Mouse (Mus musculus) neural tube, embryonic 15.5 days (tissue): ENCODE results near the gene Rsrp1. TPM values are rescaled to one million over a fixed set of nuclear protein-coding genes. Genes with fewer than 3 reads are reported as not detected.

Source experiments
- polyA plus RNA-seq: library from polyadenylated mRNA; unstranded; fragments of >200 nt; fragmentation: Nextera tagmentation; extraction: Ambion mirVana; gene quantifications from 2 replicates; pipeline ENCODE4 v1.2.1, GENCODE M21; 2015

Gene Rsrp1
- polyA plus RNA-seq, 1 experiment from 2014 or later: 502 TPM

Other genes with a start within 250 kb of the Rsrp1 start
- gene Man1c1, start 219.3 kb upstream of the Rsrp1 start, polyA plus RNA-seq: 4.7 and 4.9 TPM in 2 replicates
- 2.4 and 7.9 TPM in 2 replicates for gene Ldlrap1, start 155.6 kb upstream of the Rsrp1 start, polyA plus RNA-seq
- 78.0 and 91.9 TPM in 2 replicates for gene Maco1, start 70.2 kb upstream of the Rsrp1 start, polyA plus RNA-seq
- 1.6 and 1.9 TPM in 2 replicates for gene Rhd, start 59.1 kb upstream of the Rsrp1 start, polyA plus RNA-seq
- 198 and 218 TPM in 2 replicates for gene Tmem50a, start 8.6 kb upstream of the Rsrp1 start, polyA plus RNA-seq
- gene Syf2, start 7.3 kb downstream of the Rsrp1 start, polyA plus RNA-seq: 55.7 and 62.0 TPM in 2 replicates
- gene Runx3, start 197.1 kb downstream of the Rsrp1 start, polyA plus RNA-seq: 0.19 and 1.1 TPM in 2 replicates